Mouse (Mus musculus): ENCODE results near the gene Sost. TPM values are rescaled to one million over a fixed set of nuclear protein-coding genes. Genes with fewer than 3 reads are reported as not detected.

Sost gene
- 0.09 TPM in 1 of 2 replicates, not detected in the other for polyA plus RNA-seq (2015; fragmentation: Nextera tagmentation; extraction: Ambion mirVana)

GRCm38 (mm10) chr11:101966965-101967614 lies at the start of gene Sost:
Sost (minus strand) TSS chr11:101967015.

GRCm38 (mm10) chr11:101986913-101987312 lies 20.1 kb upstream of the Sost start, which contains the start of gene Dusp3:
Dusp3 (minus strand) TSS chr11:101987013.

GRCm38 (mm10) chr11:101984054-101985025 lies 17.5 kb upstream of the Sost start, which contains the start of gene Cfap97d1:
Cfap97d1 (plus strand) TSS chr11:101984279.

Other genes with a start within 250 kb of the Sost start
- gene Dhx8, start 234.1 kb downstream of the Sost start, polyA plus RNA-seq (2015; fragmentation: Nextera tagmentation; extraction: Ambion mirVana): 12.1 and 14.5 TPM in 2 replicates
- 8.8 and 10.0 TPM in 2 replicates for gene Etv4, start 181.6 kb downstream of the Sost start, polyA plus RNA-seq (2015; fragmentation: Nextera tagmentation; extraction: Ambion mirVana)
- 8.4 and 9.2 TPM in 2 replicates for gene Meox1, start 72.6 kb downstream of the Sost start, polyA plus RNA-seq (2015; fragmentation: Nextera tagmentation; extraction: Ambion mirVana)
- not detected in 2 replicates for gene Cfap97d1, start 17.3 kb upstream of the Sost start, polyA plus RNA-seq (2015; fragmentation: Nextera tagmentation; extraction: Ambion mirVana)
- gene Dusp3, start 20.0 kb upstream of the Sost start, polyA plus RNA-seq (2015; fragmentation: Nextera tagmentation; extraction: Ambion mirVana): 88.1 and 96.2 TPM in 2 replicates
- gene Mpp3, start 61.4 kb upstream of the Sost start, polyA plus RNA-seq (2015; fragmentation: Nextera tagmentation; extraction: Ambion mirVana): 19.7 and 22.6 TPM in 2 replicates
- gene Cd300lg, start 74.5 kb upstream of the Sost start, polyA plus RNA-seq (2015; fragmentation: Nextera tagmentation; extraction: Ambion mirVana): 13.1 and 19.0 TPM in 2 replicates
- gene Mpp2, start 121.5 kb upstream of the Sost start, polyA plus RNA-seq (2015; fragmentation: Nextera tagmentation; extraction: Ambion mirVana): 0.85 and 0.99 TPM in 2 replicates
- gene Ppy, start 134.3 kb upstream of the Sost start, polyA plus RNA-seq (2015; fragmentation: Nextera tagmentation; extraction: Ambion mirVana): not detected in 2 replicates
- gene Pyy, start 140.8 kb upstream of the Sost start, polyA plus RNA-seq (2015; fragmentation: Nextera tagmentation; extraction: Ambion mirVana): not detected in 2 replicates
- not detected in 2 replicates for gene Nags, start 178.5 kb upstream of the Sost start, polyA plus RNA-seq (2015; fragmentation: Nextera tagmentation; extraction: Ambion mirVana)
- gene Tmem101, start 189.4 kb upstream of the Sost start, polyA plus RNA-seq (2015; fragmentation: Nextera tagmentation; extraction: Ambion mirVana): 17.9 and 19.3 TPM in 2 replicates
- 91.9 and 96.3 TPM in 2 replicates for gene Lsm12, start 218.3 kb upstream of the Sost start, polyA plus RNA-seq (2015; fragmentation: Nextera tagmentation; extraction: Ambion mirVana)
- gene G6pc3, start 222.6 kb upstream of the Sost start, polyA plus RNA-seq (2015; fragmentation: Nextera tagmentation; extraction: Ambion mirVana): 13.2 and 16.3 TPM in 2 replicates

Measured in skeletal muscle tissue, postnatal 0 days (tissue).